Mouse (Mus musculus): ENCODE results near the gene Tm9sf1.

Gene Tm9sf1

GRCm38 (mm10) chr14:55589771-55590448 is 53.7 kb downstream of the Tm9sf1 start:
- no peak for DNase-seq

- no peak for DNase-seq
Measured at GRCm38 (mm10) chr14:55589271-55589670, 54.3 kb downstream of the Tm9sf1 start.

GRCm38 (mm10) chr14:55586149-55586548 is 57.5 kb downstream of the Tm9sf1 start:
- no peak for DNase-seq
